Mouse (Mus musculus) liver, postnatal 0 days (tissue): ENCODE measurements around the gene Gsk3b. TPM values are rescaled to one million over a fixed set of nuclear protein-coding genes. Genes with fewer than 3 reads are reported as not detected.
A peak's percentile ranks its signal among the peaks of the same experiment; 100 is the strongest.

Experiments used
- ATAC-seq: fragments of 200-750 bp; cut with Nextera tagmentation; 2 replicates; pipeline ENCODE4 v1.8.0; 2017; ENCODE audit warnings: mild to moderate bottlenecking, moderate library complexity
- DNase-seq: peaks from one replicate; pipeline ENCODE4 v3.0.0-alpha.2; 2016
- H3K27ac ChIP-seq: fragments of 300-500 bp; sonication (generic); 2 replicates; pipeline ENCODE4 v1.5.1; 2014; ENCODE audit warnings: antibody characterized with exemption, moderate library complexity, mild to moderate bottlenecking, low read depth
- H3K27me3 ChIP-seq: fragments of 300-500 bp; sonication (generic); 2 replicates; pipeline ENCODE4 v1.6.1; 2014; ENCODE audit warnings: low read length, control low read depth, mixed read lengths; ENCODE audit not compliant: insufficient read depth
- H3K36me3 ChIP-seq: fragments of 300-500 bp; sonication (generic); replicated peaks from 2 replicates; pipeline ENCODE4 v1.6.1; 2014; ENCODE audit warnings: mild to moderate bottlenecking, control low read depth, low read length, moderate library complexity, mixed read lengths; ENCODE audit not compliant: insufficient read depth
- H3K4me1 ChIP-seq: fragments of 300-500 bp; sonication (generic); 2 replicates; pipeline ENCODE4 v1.6.1; 2014; ENCODE audit warnings: antibody characterized with exemption, mild to moderate bottlenecking, control low read depth; ENCODE audit not compliant: insufficient read depth
- H3K4me2 ChIP-seq: fragments of 300-500 bp; sonication (generic); 2 replicates; pipeline ENCODE4 v1.6.1; 2014; ENCODE audit warnings: low read depth, mild to moderate bottlenecking, low read length, moderate library complexity, mixed read lengths
- H3K4me3 ChIP-seq: fragments of 300-500 bp; sonication (generic); 2 replicates; pipeline ENCODE4 v1.5.1; 2014; ENCODE audit warnings: low read depth, low read length
- H3K9ac ChIP-seq: fragments of 300-500 bp; sonication (generic); replicated peaks from 2 replicates; pipeline ENCODE4 v1.6.1; 2014; ENCODE audit warnings: mild to moderate bottlenecking, moderate library complexity
- H3K9me3 ChIP-seq: fragments of 300-500 bp; sonication (generic); 2 replicates; pipeline ENCODE4 v1.6.1; 2016; ENCODE audit warnings: mild to moderate bottlenecking, control low read depth, low read length, mixed read lengths
- CTCF ChIP-seq: sonication (generic); IDR thresholded peaks from 2 replicates; pipeline ENCODE4 v1.5.1; 2016; ENCODE audit warnings: antibody characterized with exemption, low read depth
- EP300 ChIP-seq: IDR thresholded peaks from 2 replicates; pipeline ENCODE4 v1.6.1; 2016; ENCODE audit warnings: antibody characterized with exemption, low read depth, mild to moderate bottlenecking
- WGBS: fragments of 180-500 bp; shearing (Covaris S2); extraction: QIAGEN DNeasy Blood & Tissue Kit; methylation state at CpG from one replicate; pipeline ENCODE4 v1.1.7; 2014; ENCODE audit not compliant: insufficient replicate concordance; 5-methylcytosine and 5-hydroxymethylcytosine counted together
- polyA plus RNA-seq: library from polyadenylated mRNA; unstranded; fragments of >200 nt; fragmentation: Nextera tagmentation; extraction: Ambion mirVana; gene quantifications from 2 replicates; pipeline ENCODE4 v1.2.1, GENCODE M21; 2015

Gsk3b gene
- polyA plus RNA-seq, 1 experiment from 2014 or later = 10.8 TPM

GRCm38 (mm10) chr16:38287357-38287756 is 198.6 kb downstream of the Gsk3b start:
- peak overlapping the region; percentile 0; the same call in 1 of the 2 replicates for H3K4me2 ChIP-seq
- ATAC-seq (peak; percentile 69), DNase-seq (no peak)
- peaks cover 18% of the 10 kb centered on the region for H3K4me1 ChIP-seq
- 52% methylated on average over 6 of the region's 6 CpGs for WGBS
- TF ChIP-seq CTCF (no peak), EP300 (0 out of 2 replicates have a peak, but pooled peaks have one; percentile 8)
- no peaks in the 10 kb centered on the region for H3K27me3 ChIP-seq
- H3K9me3 ChIP-seq = no peaks in the 10 kb centered on the region
- H3K9ac ChIP-seq = peak overlapping the region; percentile 53
- no peaks in the 10 kb centered on the region; the same call in 1 of the 2 replicates for H3K36me3 ChIP-seq
- H3K27ac ChIP-seq = peak overlapping the region; percentile 97
- H3K4me3 ChIP-seq = no peak overlapping the region

- ATAC-seq (peak; percentile 83), DNase-seq (peak; percentile 49)
- peak overlapping the region; percentile 40; the same call in 1 of the 2 replicates for H3K9ac ChIP-seq
- H3K4me1 ChIP-seq = peaks cover 18% of the 10 kb centered on the region
- H3K27ac ChIP-seq = peak overlapping the region; percentile 97
- H3K36me3 ChIP-seq = no peaks in the 10 kb centered on the region; the same call in 1 of the 2 replicates
- H3K4me3 ChIP-seq = no peak overlapping the region
- no peaks in the 10 kb centered on the region for H3K27me3 ChIP-seq
- WGBS = 47% methylated on average over 3 of the region's 3 CpGs
- peak overlapping the region; percentile 51 for H3K4me2 ChIP-seq
- no peaks in the 10 kb centered on the region for H3K9me3 ChIP-seq
- peak; percentile 66; the same call in 1 of the 2 replicates for TF ChIP-seq EP300
- no peak for TF ChIP-seq CTCF
Measured at GRCm38 (mm10) chr16:38287762-38288161, 199.0 kb downstream of the Gsk3b start.

- peak; percentile 46 for ATAC-seq
- Histone ChIP-seq H3K4me3 (no peak overlapping the region), H3K9me3 (no peaks in the 10 kb centered on the region), H3K27ac (peak overlapping the region; percentile 97), H3K27me3 (no peaks in the 10 kb centered on the region), H3K4me2 (peak overlapping the region; percentile 51), H3K4me1 (peaks cover 18% of the 10 kb centered on the region), H3K36me3 (no peaks in the 10 kb centered on the region; the same call in 1 of the 2 replicates), H3K9ac (peak overlapping the region; percentile 58)
- no peak for TF ChIP-seq CTCF
- TF ChIP-seq EP300 = no peak
- DNase-seq = peak; percentile 60
- 28% methylated on average over 6 of the region's 6 CpGs for WGBS
Measured at GRCm38 (mm10) chr16:38288851-38289250, 200.1 kb downstream of the Gsk3b start.

GRCm38 (mm10) chr16:38290151-38290550 is 201.3 kb downstream of the Gsk3b start:
- DNase-seq = no peak
- ATAC-seq = no peak
- no peak overlapping the region for H3K9ac ChIP-seq
- TF ChIP-seq CTCF = no peak
- TF ChIP-seq EP300 = no peak
- no peaks in the 10 kb centered on the region for H3K9me3 ChIP-seq
- H3K4me1 ChIP-seq = peaks cover 16% of the 10 kb centered on the region
- no peaks in the 10 kb centered on the region for H3K27me3 ChIP-seq
- H3K4me2 ChIP-seq = no peak overlapping the region
- 54% methylated on average over 2 of the region's 2 CpGs for WGBS
- H3K36me3 ChIP-seq = no peaks in the 10 kb centered on the region
- no peak overlapping the region for H3K4me3 ChIP-seq
- no peak overlapping the region for H3K27ac ChIP-seq

- ATAC-seq (peak; percentile 90), DNase-seq (peak; percentile 55)
- H3K4me3 ChIP-seq = peak within 1 kb of the TSS; percentile 49
- H3K9me3 ChIP-seq = no peaks in the 10 kb centered on the region
- WGBS = 47% methylated on average over 7 of the region's 7 CpGs
- no peaks in the 10 kb centered on the region for H3K27me3 ChIP-seq
- H3K27ac ChIP-seq = peak within 1 kb of the TSS; percentile 83
- peak within 1 kb of the TSS; percentile 60 for H3K4me2 ChIP-seq
- peak; percentile 39; the same call in 1 of the 2 replicates for TF ChIP-seq EP300
- TF ChIP-seq CTCF = no peak
- peak within 1 kb of the TSS; percentile 75 for H3K9ac ChIP-seq
- H3K36me3 ChIP-seq = no peaks in the 10 kb centered on the region
- H3K4me1 ChIP-seq = peaks cover 8% of the 10 kb centered on the region; the same call in 1 of the 2 replicates
Measured at GRCm38 (mm10) chr16:38294685-38295348, 206.0 kb downstream of the Gsk3b start, which contains the start of gene Nr1i2. Gene Nr1i2, minus strand, starts transcription at chr16:38294824.

- H3K27ac ChIP-seq = peak overlapping the region; percentile 83
- H3K9me3 ChIP-seq = no peaks in the 10 kb centered on the region
- peaks cover 6% of the 10 kb centered on the region; the same call in 1 of the 2 replicates for H3K4me1 ChIP-seq
- ATAC-seq (no peak), DNase-seq (no peak)
- 38% methylated on average over 5 of the region's 5 CpGs for WGBS
- H3K27me3 ChIP-seq = no peaks in the 10 kb centered on the region
- peak overlapping the region; percentile 42 for H3K4me2 ChIP-seq
- no peaks in the 10 kb centered on the region for H3K36me3 ChIP-seq
- TF ChIP-seq CTCF = peak; percentile 67
- no peak for TF ChIP-seq EP300
- H3K4me3 ChIP-seq = no peak overlapping the region
- H3K9ac ChIP-seq = peak overlapping the region; percentile 38
Measured at GRCm38 (mm10) chr16:38295349-38295930, 206.6 kb downstream of the Gsk3b start.

Other genes starting within 250 kb of the Gsk3b start
- gene Gm36028, start 227.9 kb upstream of the Gsk3b start, polyA plus RNA-seq = 0.09 TPM in 1 of 2 replicates, not detected in the other
- 10.8 and 11.6 TPM in 2 replicates for gene Lrrc58, start 220.6 kb upstream of the Gsk3b start, polyA plus RNA-seq
- gene Gpr156, start 172.5 kb upstream of the Gsk3b start, polyA plus RNA-seq = 0.02 TPM in 1 of 2 replicates, not detected in the other
- gene Nr1i2, start 205.8 kb downstream of the Gsk3b start, polyA plus RNA-seq = 13.8 and 14.6 TPM in 2 replicates